Mouse (Mus musculus) spleen, postnatal 10 days (tissue): ENCODE measurements at regions not wholly inside any gene's neighbourhood (a gene's known extent, or its start where the extent isn't known, plus 50 kb on each side); places are given as distances from the start of the nearest gene placed in this dataset.

Experiments used
- DNase-seq, 2 experiments: peaks; one replicate each; pipeline ENCODE4 v3.0.0; 2021 to 2022; ENCODE audit warnings: low spot score in 2 of 2

DNA sequence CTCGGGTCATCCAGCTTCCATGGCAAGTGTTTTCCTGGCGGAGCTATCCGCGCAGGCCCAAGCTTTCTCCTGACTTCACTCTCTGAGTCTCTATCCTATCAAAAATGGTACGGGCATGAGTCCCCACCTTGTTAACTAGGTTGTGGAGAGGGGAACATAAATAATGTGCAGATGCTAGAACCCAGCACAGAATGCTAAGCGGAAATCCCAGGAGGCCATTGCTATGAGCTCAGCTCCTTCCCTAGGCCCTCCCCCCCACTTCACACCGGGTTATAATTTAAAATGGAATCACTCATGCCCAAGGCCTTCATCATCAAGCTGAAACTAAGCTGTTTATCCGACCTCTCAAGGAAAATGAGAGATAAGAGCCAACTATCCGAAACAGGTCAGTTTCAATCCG, 60.4 kb upstream of the Cd83 start:
- DNase-seq, result no peak

DNA sequence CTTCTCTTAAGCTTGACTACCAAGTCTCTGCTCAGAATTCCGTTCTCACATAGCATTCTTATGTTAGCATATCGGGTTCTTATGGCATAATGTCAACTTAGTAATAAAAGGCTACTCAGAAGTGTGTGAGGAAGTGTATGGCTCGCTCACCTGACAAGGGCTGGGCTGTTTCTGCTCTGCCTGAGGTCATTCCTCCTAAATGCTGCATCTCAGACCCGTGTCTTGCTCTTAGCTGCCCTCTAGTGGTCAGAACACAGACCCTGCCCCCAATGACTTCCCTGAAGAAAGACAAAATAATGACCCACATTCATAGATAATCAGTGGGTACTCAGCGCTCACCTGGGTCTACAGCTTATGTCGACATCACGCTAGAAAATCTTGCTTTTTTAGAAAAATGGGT, 58.9 kb upstream of the Cd83 start:
- DNase-seq, result peak; percentile 15 to 59

DNA sequence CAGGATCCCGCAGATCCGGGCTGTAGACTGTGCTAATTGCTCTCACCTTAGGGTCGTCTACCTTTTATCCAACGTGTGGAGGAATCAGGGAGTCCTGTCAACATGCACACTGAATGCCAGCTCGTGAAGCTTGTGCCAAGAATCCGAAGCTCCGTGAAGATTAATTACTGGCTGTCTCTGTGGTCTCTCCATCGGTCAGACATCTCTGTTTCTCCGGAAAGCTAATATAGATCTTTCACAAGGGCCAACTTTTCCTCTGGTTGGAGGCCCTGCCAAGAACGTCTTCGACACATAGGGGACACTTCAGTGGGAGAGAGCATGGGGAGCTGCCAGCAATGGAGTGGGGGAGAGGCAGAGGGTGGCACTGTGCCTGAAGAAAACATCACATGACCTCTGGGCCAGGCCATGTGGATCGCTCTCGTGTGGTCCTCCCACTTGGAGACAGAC, 57.7 kb upstream of the Cd83 start:
- no peak for DNase-seq

DNA sequence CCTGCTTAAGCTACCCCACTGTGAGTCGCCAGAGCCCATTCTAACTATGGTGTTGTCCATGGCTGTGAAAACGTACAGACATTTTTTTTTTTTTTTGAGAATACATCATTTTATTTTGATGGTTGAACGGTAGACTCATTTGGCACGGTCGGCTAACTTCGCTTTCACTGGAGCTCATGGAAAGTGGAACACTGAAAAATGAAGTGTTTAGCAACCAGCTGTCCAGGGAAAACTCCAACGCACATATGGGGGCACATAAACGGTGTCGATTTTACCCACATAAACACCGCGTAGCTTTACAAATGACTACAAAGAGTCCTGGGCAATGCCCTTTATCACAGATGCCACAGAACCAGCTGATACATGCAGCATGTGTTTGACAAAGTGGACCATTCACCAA, 55.0 kb upstream of the Cd83 start:
- DNase-seq, result no peak

DNA sequence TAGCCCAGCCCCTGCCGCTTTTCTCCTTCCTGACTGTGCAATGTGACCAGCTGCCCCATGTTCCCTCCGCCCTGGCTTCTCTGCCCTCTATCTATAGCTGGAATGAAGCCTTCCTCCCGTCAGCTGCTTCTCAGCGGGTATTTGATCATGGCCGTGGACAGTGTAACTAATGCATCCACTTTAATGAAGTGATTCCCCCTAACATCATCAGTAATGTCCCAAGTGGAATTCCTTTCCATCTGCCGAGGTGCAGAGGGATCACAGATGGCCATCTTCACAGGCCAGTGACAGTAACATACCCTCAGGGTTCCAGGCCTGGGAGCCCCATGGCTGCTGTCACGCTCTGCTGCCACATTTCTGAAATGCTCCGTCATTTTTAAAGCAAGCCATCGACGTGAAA, 51.5 kb upstream of the Cd83 start:
- DNase-seq, result no peak

DNA sequence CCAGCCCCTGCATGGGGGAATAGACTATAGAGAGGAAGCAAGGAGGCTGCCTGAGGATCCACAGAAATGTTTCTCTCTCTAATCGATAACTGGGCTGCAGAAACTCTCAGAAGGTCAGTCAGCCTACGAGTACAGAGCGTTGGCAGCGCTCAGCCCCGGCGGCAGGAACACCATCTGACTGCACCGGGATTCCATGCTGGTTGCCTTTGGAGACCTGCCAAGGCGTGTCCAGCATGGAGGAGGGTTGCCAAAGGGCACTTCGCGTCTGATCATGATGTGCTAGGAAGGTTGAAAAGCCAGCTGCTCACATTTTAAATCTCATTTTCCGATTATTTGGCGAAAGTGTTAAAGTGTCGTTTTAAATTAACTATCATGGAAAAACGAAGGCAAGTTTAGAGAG, 49.9 kb upstream of the Cd83 start:
- no peak for DNase-seq
